Mouse (Mus musculus): Measurements from ENCODE around the gene Gm9844. TPM values are rescaled to one million over a fixed set of nuclear protein-coding genes. Genes with fewer than 3 reads are reported as not detected.

Gene Gm9844
- total and polyA plus RNA-seq, 3 experiments, result 1.4 to 25.1 (median 4.7) TPM

- Histone ChIP-seq H3K9ac (ENCODE audit: insufficient read depth, low read depth) (no peak overlapping the region), H3K4me3 (replicated peaks in 1 of 3; ENCODE audit: low read depth in 2 of 3, low read length in 2 of 3, poor library complexity in 1 of 3) (peak overlapping the region in 2 of 3 experiments; percentile 1 to 64), H3K4me1 (ENCODE audit: control insufficient read depth in 1 of 2, insufficient read depth in 2 of 2) (peaks cover 16 to 40% of the 10 kb centered on the region in 2 experiments; a peak in 3 of 4 replicates), H3K9me3 (replicated peaks; ENCODE audit: low read length) (no peaks in the 10 kb centered on the region), H3K4me2 (ENCODE audit: insufficient read depth, low read depth, poor library complexity, severe bottlenecking) (peak overlapping the region; percentile 14), H3K36me3 (replicated peaks in 1 of 2; ENCODE audit: control insufficient read depth in 1 of 2, insufficient read depth in 1 of 2, low read length in 1 of 2) (no peaks in the 10 kb centered on the region), H3K27ac (ENCODE audit: insufficient read depth, low read depth) (peak overlapping the region; percentile 23; the same call in 1 of the 2 replicates), H3K27me3 (replicated peaks) (no peaks in the 10 kb centered on the region), H3K79me2 (replicated peaks; ENCODE audit: control insufficient read depth, extremely low read depth, insufficient read depth, poor library complexity, severe bottlenecking) (no peaks in the 10 kb centered on the region)
- in situ Hi-C loops (cut with MboI; ENCODE audit: low pct_ligation_motif_present, low pct_unique_long_range_greater_than_20kb, low sequenced_read_pairs), result loop anchor here (10.0 kb wide), 1 partner anchor 52 kb away; the partner anchor contains the start of gene Arhgef1
- no peak; the same call in 1 of the 2 replicates for TF ChIP-seq CHD2 (IDR thresholded peaks at IDR 0.05; ENCODE audit: low read length)
- peak; percentile 3; the same call in 1 of the 2 replicates for TF ChIP-seq POLR2AphosphoS2 (IDR thresholded peaks at IDR 0.05; ENCODE audit: low read depth, low read length)
- no peak for DNase-seq (ENCODE audit: extremely low read depth)
- dilution Hi-C loops (cut with MboI; ENCODE audit: extremely low pct_ligation_motif_present, extremely low pct_unique_long_range_greater_than_20kb, low sequenced_read_pairs), result no loop called here
Measured at GRCm38 (mm10) chr7:24853233-24853563, 8.8 kb upstream of the Gm9844 start.

GRCm38 (mm10) chr7:24853695-24854094, 8.3 kb upstream of the Gm9844 start:
- 0 out of 2 replicates have a peak overlapping the region, but pooled peaks have one; percentile 14 for H3K4me2 ChIP-seq (ENCODE audit: insufficient read depth, low read depth, poor library complexity, severe bottlenecking)
- H3K9ac ChIP-seq (ENCODE audit: insufficient read depth, low read depth), result no peak overlapping the region
- TF ChIP-seq POLR2A (IDR thresholded peaks at IDR 0.05; ENCODE audit: low read depth, low read length) (peak; percentile 32; the same call in 1 of the 2 replicates), RAD21 (IDR thresholded peaks at IDR 0.05; ENCODE audit: low read depth, low read length) (no peak)
- H3K79me2 ChIP-seq (replicated peaks; ENCODE audit: control insufficient read depth, extremely low read depth, insufficient read depth, poor library complexity, severe bottlenecking), result no peaks in the 10 kb centered on the region
- H3K36me3 ChIP-seq (replicated peaks in 1 of 2; ENCODE audit: control insufficient read depth in 1 of 2, insufficient read depth in 1 of 2, low read length in 1 of 2), result no peaks in the 10 kb centered on the region
- H3K27me3 ChIP-seq (replicated peaks), result no peaks in the 10 kb centered on the region
- dilution Hi-C loops (cut with MboI; ENCODE audit: extremely low pct_ligation_motif_present, extremely low pct_unique_long_range_greater_than_20kb, low sequenced_read_pairs), result no loop called here
- peak overlapping the region; percentile 23; the same call in 1 of the 2 replicates for H3K27ac ChIP-seq (ENCODE audit: insufficient read depth, low read depth)
- H3K4me1 ChIP-seq (ENCODE audit: control insufficient read depth in 1 of 2, insufficient read depth in 2 of 2), result peaks cover 12 to 36% of the 10 kb centered on the region in 2 experiments; a peak in 3 of 4 replicates
- H3K4me3 ChIP-seq (replicated peaks in 1 of 3; ENCODE audit: low read depth in 2 of 3, low read length in 2 of 3, poor library complexity in 1 of 3), result peak overlapping the region; percentile 6 to 64 (median 16)
- H3K9me3 ChIP-seq (replicated peaks; ENCODE audit: low read length), result no peaks in the 10 kb centered on the region
- peak; percentile 50 for DNase-seq (ENCODE audit: extremely low read depth)
- in situ Hi-C loops (cut with MboI; ENCODE audit: low pct_ligation_motif_present, low pct_unique_long_range_greater_than_20kb, low sequenced_read_pairs), result loop anchor here (10.0 kb wide), 1 partner anchor 51 kb away; the partner anchor contains the start of gene Arhgef1

- no peak for TF ChIP-seq RAD21 (IDR thresholded peaks at IDR 0.05; ENCODE audit: low read depth, low read length)
- TF ChIP-seq MAFK (IDR thresholded peaks at IDR 0.05; ENCODE audit: insufficient replicate concordance, low read length), result no peak
- no peak for TF ChIP-seq NELFE (IDR thresholded peaks at IDR 0.05; ENCODE audit: low read depth, low read length)
- no peak for TF ChIP-seq NRF1 (IDR thresholded peaks at IDR 0.05; ENCODE audit: low read depth, low read length)
- TF ChIP-seq PAX5 (IDR thresholded peaks at IDR 0.05; ENCODE audit: low read length), result no peak
- TF ChIP-seq CTCF (conservative IDR thresholded peaks at IDR 0.05 in 1 of 2, IDR thresholded peaks at IDR 0.05 in 1 of 2; ENCODE audit: low read depth in 2 of 2, low read length in 2 of 2), result no peak
- TF ChIP-seq MYC (IDR thresholded peaks at IDR 0.05; ENCODE audit: low read depth, low read length), result no peak
- TF ChIP-seq ZMIZ1 (IDR thresholded peaks at IDR 0.05; ENCODE audit: low read depth, low read length), result no peak
- no peak for TF ChIP-seq MAX (IDR thresholded peaks at IDR 0.05; ENCODE audit: low read length)
- no peak for TF ChIP-seq UBTF (IDR thresholded peaks at IDR 0.05; ENCODE audit: low read depth, low read length)
- no peak for TF ChIP-seq JUND (conservative IDR thresholded peaks at IDR 0.05; ENCODE audit: low read depth, low read length)
- TF ChIP-seq RCOR1 (conservative IDR thresholded peaks at IDR 0.05; ENCODE audit: low read depth, low read length), result no peak
- no peak for TF ChIP-seq GABPA (IDR thresholded peaks at IDR 0.05; ENCODE audit: insufficient replicate concordance, low read depth, low read length)
- peaks cover 6 to 27% of the 10 kb centered on the region in 2 experiments; a peak in 3 of 4 replicates for H3K4me1 ChIP-seq (ENCODE audit: control insufficient read depth in 1 of 2, insufficient read depth in 2 of 2)
- no peak overlapping the region for H3K9ac ChIP-seq (ENCODE audit: insufficient read depth, low read depth)
- no peak overlapping the region for H3K4me3 ChIP-seq (replicated peaks in 1 of 3; ENCODE audit: low read depth in 2 of 3, low read length in 2 of 3, poor library complexity in 1 of 3)
- H3K4me2 ChIP-seq (ENCODE audit: insufficient read depth, low read depth, poor library complexity, severe bottlenecking), result no peak overlapping the region
- peaks cover 2% of the 10 kb centered on the region for H3K9me3 ChIP-seq (replicated peaks; ENCODE audit: low read length)
- H3K36me3 ChIP-seq (replicated peaks in 1 of 2; ENCODE audit: control insufficient read depth in 1 of 2, insufficient read depth in 1 of 2, low read length in 1 of 2), result no peaks in the 10 kb centered on the region
- no peaks in the 10 kb centered on the region for H3K79me2 ChIP-seq (replicated peaks; ENCODE audit: control insufficient read depth, extremely low read depth, insufficient read depth, poor library complexity, severe bottlenecking)
- DNase-seq (ENCODE audit: extremely low read depth), result no peak
- H3K27me3 ChIP-seq (replicated peaks), result peaks cover 17% of the 10 kb centered on the region
- in situ Hi-C loops (cut with MboI; ENCODE audit: low pct_ligation_motif_present, low pct_unique_long_range_greater_than_20kb, low sequenced_read_pairs), result loop anchor here (10.0 kb wide), 1 partner anchor 48 kb away; the partner anchor contains the start of gene Arhgef1
- H3K27ac ChIP-seq (ENCODE audit: insufficient read depth, low read depth), result no peak overlapping the region
- dilution Hi-C loops (cut with MboI; ENCODE audit: extremely low pct_ligation_motif_present, extremely low pct_unique_long_range_greater_than_20kb, low sequenced_read_pairs), result no loop called here
Measured at GRCm38 (mm10) chr7:24856460-24857120, 5.4 kb upstream of the Gm9844 start.
